Mouse (Mus musculus) heart, embryonic 12.5 days (tissue): ENCODE measurements around the gene Hist1h1c. TPM values are rescaled to one million over a fixed set of nuclear protein-coding genes. Genes with fewer than 3 reads are reported as not detected.

Experiments
- ATAC-seq: fragments of 200-750 bp; cut with Nextera tagmentation; 2 replicates; pipeline ENCODE4 v1.8.0; 2017; ENCODE audit warnings: moderate TSS enrichment, moderate library complexity; ENCODE audit not compliant: insufficient number of reproducible peaks, low FRiP score
- H3K27ac ChIP-seq: fragments of 300-500 bp; sonication (generic); 2 replicates; pipeline ENCODE4 v1.5.1; 2016; ENCODE audit warnings: mild to moderate bottlenecking, moderate library complexity; ENCODE audit not compliant: poor library complexity, severe bottlenecking
- H3K27me3 ChIP-seq: fragments of 300-500 bp; sonication (generic); replicated peaks from 2 replicates; pipeline ENCODE4 v1.6.1; 2016; ENCODE audit warnings: mild to moderate bottlenecking, moderate library complexity
- H3K36me3 ChIP-seq: fragments of 300-500 bp; sonication (generic); 2 replicates; pipeline ENCODE4 v1.6.1; 2016; ENCODE audit warnings: mild to moderate bottlenecking, moderate library complexity
- H3K4me1 ChIP-seq: fragments of 300-500 bp; sonication (generic); replicated peaks from 2 replicates; pipeline ENCODE4 v1.6.1; 2016; ENCODE audit warnings: mild to moderate bottlenecking
- H3K4me2 ChIP-seq: fragments of 300-500 bp; sonication (generic); 2 replicates; pipeline ENCODE4 v1.6.1; 2016; ENCODE audit warnings: mild to moderate bottlenecking, moderate library complexity
- H3K4me3 ChIP-seq: fragments of 300-500 bp; sonication (generic); 2 replicates; pipeline ENCODE4 v1.5.1; 2016; ENCODE audit warnings: mild to moderate bottlenecking
- H3K9ac ChIP-seq: fragments of 300-500 bp; sonication (generic); 2 replicates; pipeline ENCODE4 v1.6.1; 2016; ENCODE audit warnings: mild to moderate bottlenecking, moderate library complexity
- H3K9me3 ChIP-seq: fragments of 300-500 bp; sonication (generic); replicated peaks from 2 replicates; pipeline ENCODE4 v1.6.1; 2016; ENCODE audit warnings: mild to moderate bottlenecking, moderate library complexity
- WGBS: fragments of 180-500 bp; shearing (Covaris S2); methylation state at CpG from one replicate; pipeline ENCODE4 v1.1.7; 2016; 5-methylcytosine and 5-hydroxymethylcytosine counted together
- polyA plus RNA-seq: library from polyadenylated mRNA; unstranded; fragments of >200 nt; fragmentation: Nextera tagmentation; extraction: Ambion mirVana; gene quantifications from 2 replicates; pipeline ENCODE4 v1.2.1, GENCODE M21; 2016

Gene Hist1h1c
- polyA plus RNA-seq, 1 experiment from 2014 or later = 36.5 TPM

DNA sequence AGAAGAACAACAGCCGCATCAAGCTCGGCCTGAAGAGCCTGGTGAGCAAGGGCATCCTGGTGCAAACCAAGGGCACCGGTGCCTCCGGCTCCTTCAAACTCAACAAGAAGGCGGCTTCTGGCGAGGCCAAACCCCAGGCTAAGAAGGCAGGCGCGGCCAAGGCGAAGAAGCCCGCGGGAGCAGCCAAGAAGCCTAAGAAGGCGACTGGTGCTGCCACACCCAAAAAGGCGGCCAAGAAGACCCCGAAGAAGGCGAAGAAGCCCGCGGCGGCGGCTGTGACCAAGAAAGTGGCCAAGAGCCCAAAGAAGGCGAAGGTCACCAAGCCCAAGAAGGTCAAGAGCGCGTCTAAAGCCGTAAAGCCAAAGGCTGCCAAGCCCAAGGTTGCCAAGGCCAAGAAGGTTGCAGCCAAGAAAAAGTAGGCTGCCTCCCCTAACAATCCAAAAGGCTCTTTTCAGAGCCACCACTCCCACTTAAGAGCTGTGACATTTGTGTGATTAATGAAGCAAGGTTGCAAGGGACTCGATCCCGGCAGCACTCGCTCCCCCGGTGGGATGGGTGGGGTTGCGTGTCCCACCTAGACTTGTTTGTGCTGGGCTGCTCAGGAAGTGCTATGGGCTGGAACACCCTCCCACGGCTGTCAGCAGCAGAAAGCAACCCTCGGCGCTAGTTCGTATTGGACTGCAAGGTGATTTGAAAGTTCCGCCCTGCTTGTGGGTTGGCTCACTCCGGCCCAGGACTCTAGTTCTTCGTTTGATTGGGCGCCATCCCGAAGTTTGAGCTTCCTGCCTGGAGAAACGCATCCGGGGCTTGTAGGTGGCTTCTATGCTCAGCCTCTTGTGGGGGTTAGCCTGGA is 687 bp downstream of the Hist1h1c start:
- H3K27ac ChIP-seq = peak overlapping the region; percentile 100
- H3K36me3 ChIP-seq = no peaks in the 10 kb centered on the region
- WGBS = 0% methylated on average over 39 of the region's 39 CpGs
- H3K27me3 ChIP-seq = no peaks in the 10 kb centered on the region
- ATAC-seq = peak; percentile 86
- peak overlapping the region; percentile 96 for H3K9ac ChIP-seq
- H3K9me3 ChIP-seq = no peaks in the 10 kb centered on the region
- peaks cover 7% of the 10 kb centered on the region for H3K4me1 ChIP-seq
- H3K4me3 ChIP-seq = peak overlapping the region; percentile 68
- H3K4me2 ChIP-seq = peak overlapping the region; percentile 96

DNA sequence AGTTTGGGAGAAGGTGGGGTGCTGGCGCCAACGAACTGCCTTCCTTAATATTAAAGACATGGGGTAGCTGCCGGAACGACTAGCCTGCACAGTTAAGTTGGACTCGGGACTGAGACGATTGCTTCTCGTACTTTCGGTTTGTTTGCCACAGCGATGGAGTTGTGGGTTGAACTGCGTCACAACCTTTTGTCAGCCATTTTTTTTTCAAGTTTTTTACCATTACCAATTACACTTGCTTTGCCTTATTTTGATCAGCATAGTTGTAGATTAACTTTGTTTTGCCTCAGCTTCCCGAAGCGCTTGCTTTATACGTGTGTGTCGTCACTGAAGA is 1.3 kb downstream of the Hist1h1c start:
- Histone ChIP-seq H3K27me3 (no peaks in the 10 kb centered on the region), H3K36me3 (no peaks in the 10 kb centered on the region), H3K4me2 (peak overlapping the region; percentile 96), H3K9ac (peak overlapping the region; percentile 96), H3K4me3 (peak overlapping the region; percentile 68), H3K27ac (peak overlapping the region; percentile 100), H3K4me1 (peaks cover 7% of the 10 kb centered on the region), H3K9me3 (no peaks in the 10 kb centered on the region)
- no peak; the same call in 1 of the 2 replicates for ATAC-seq
- under 1% methylated on average over 14 of the region's 14 CpGs for WGBS

DNA sequence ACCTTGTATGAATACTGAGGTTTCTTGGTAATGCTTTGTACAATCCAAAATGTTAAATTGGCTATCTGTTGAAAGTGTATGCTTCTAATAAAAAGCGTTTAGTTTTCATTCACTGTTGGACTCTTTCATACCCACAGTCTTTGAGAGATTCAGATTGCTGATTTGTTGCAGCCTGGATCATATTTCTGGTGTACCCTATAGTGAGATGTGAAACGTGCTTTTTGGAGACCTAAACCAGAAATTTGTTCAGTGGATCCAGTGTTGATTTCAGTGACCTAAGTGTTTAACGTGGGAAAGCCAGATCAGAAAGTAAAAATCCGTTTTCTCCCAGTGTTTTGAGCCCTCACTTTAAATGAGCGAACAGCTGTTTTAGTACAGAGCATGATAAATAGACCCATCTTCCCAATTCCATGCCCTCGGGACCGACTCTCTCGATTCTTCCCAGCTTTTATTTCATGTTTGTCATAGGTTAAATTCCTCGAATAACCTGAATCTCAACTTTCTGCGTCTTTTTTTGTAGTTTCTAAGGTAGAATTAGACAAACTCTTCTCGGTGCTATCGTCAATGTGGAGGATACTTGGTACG is 1.7 kb downstream of the Hist1h1c start:
- 31% methylated on average over 13 of the region's 13 CpGs for WGBS
- Histone ChIP-seq H3K27ac (peak overlapping the region; percentile 100), H3K9ac (peak overlapping the region; percentile 96), H3K36me3 (no peaks in the 10 kb centered on the region), H3K27me3 (no peaks in the 10 kb centered on the region), H3K4me2 (peak overlapping the region; percentile 96), H3K4me3 (peak overlapping the region; percentile 68), H3K9me3 (no peaks in the 10 kb centered on the region), H3K4me1 (peaks cover 7% of the 10 kb centered on the region)
- no peak for ATAC-seq

DNA sequence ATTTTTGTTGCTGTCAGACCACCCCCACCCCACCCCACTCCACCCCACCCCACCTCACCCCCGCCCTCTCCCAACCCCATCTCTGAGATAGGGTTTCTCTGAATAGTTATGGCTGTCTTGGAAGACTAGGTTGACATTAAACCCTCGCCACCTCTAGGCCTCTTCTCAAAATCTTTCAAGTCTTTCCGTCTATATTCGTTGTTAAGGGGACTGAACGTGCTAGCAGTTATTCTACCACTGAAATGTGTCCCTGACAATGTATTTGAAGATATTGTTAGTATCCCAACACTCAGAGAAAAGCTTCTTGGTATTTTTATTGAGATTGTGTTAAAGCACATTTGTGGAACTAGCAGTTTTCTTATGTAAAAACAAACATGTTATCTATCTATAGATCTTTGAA is 2.3 kb downstream of the Hist1h1c start:
- 49% methylated on average over 5 of the region's 5 CpGs for WGBS
- 0 out of 2 replicates have a peak overlapping the region, but pooled peaks have one; percentile 4 for H3K4me3 ChIP-seq

DNA sequence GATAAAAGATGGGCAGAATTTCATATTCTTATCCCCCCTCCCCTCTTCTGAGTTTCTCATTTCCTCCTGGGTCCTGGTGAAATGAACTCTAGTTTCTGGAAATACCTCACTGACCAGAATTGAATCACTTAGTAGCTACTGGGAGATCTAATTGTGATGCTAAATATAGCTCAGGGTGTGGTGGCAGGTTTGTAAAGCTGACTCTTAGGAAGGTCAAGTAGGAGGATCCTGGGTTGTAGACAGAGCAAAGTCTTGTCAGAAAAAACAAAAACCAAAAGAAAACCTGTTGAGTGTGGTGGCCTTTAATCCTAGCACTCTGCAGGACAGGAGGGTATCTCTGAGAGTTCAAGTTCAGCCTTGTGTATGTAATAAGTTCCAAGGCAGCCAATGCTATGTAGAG is 3.4 kb downstream of the Hist1h1c start:
- Histone ChIP-seq H3K4me1 (peaks cover 8% of the 10 kb centered on the region), H3K36me3 (no peaks in the 10 kb centered on the region), H3K9ac (no peak overlapping the region), H3K9me3 (no peaks in the 10 kb centered on the region), H3K4me3 (no peak overlapping the region), H3K27ac (no peak overlapping the region), H3K27me3 (no peaks in the 10 kb centered on the region), H3K4me2 (no peak overlapping the region)
- no peak for ATAC-seq

More for the DNA sequence above, 2.3 kb downstream of the Hist1h1c start:
- peaks cover 7% of the 10 kb centered on the region for H3K4me1 ChIP-seq
- H3K4me2 ChIP-seq = peak overlapping the region; percentile 96
- no peaks in the 10 kb centered on the region for H3K27me3 ChIP-seq
- H3K9ac ChIP-seq = no peak overlapping the region
- peak overlapping the region; percentile 100; the same call in 1 of the 2 replicates for H3K27ac ChIP-seq
- no peaks in the 10 kb centered on the region for H3K9me3 ChIP-seq
- no peak for ATAC-seq
- no peaks in the 10 kb centered on the region for H3K36me3 ChIP-seq

DNA sequence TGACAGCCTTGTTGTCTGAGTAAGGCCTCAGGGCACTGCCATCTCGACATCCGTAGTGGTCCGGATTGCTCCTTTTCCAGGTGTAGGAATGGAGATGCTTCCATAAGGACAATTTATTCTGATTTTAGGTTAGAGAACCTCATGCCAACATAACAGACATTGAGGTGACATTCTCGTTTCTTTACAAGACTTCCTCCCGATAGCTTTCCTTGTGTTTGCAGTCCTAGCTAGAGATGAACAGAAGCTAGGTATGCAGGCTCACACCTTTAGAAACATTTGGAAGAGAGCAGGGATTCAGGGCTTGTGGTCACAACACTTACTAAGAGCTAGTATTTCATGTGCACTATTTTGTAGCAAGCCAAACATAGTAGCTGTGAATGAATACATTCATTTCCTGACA is 4.6 kb downstream of the Hist1h1c start:
- Histone ChIP-seq H3K36me3 (no peaks in the 10 kb centered on the region), H3K4me1 (peaks cover 12% of the 10 kb centered on the region), H3K27me3 (no peaks in the 10 kb centered on the region), H3K27ac (no peak overlapping the region), H3K4me2 (no peak overlapping the region), H3K9ac (no peak overlapping the region), H3K4me3 (no peak overlapping the region), H3K9me3 (no peaks in the 10 kb centered on the region)
- WGBS = 83% methylated on average over 5 of the region's 5 CpGs
- no peak for ATAC-seq

DNA sequence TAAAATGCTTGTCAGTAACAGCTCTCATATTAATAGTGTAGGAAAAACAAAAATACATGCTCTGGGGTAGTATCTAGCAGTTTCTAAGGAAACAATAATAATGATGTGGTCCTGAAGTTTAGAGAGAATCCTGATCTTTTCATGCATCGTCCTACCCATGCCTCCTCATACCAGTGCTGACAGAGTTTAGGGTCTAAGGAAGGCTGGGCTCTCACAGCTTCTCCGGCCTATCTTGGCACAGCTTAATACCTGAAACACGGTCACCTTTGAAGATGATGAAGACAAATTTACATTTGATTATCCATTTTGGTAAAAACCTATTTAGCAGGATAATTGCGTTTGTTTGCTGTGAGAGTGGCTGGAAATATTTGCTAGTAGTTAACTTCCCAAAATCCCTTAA is 5.4 kb downstream of the Hist1h1c start:
- H3K27ac ChIP-seq = no peak overlapping the region
- H3K4me3 ChIP-seq = no peak overlapping the region
- 35% methylated on average over 4 of the region's 4 CpGs for WGBS
- H3K36me3 ChIP-seq = no peaks in the 10 kb centered on the region
- H3K4me2 ChIP-seq = peak overlapping the region; percentile 69
- peaks cover 16% of the 10 kb centered on the region for H3K4me1 ChIP-seq
- no peaks in the 10 kb centered on the region for H3K9me3 ChIP-seq
- ATAC-seq = no peak
- H3K9ac ChIP-seq = no peak overlapping the region
- no peaks in the 10 kb centered on the region for H3K27me3 ChIP-seq

DNA sequence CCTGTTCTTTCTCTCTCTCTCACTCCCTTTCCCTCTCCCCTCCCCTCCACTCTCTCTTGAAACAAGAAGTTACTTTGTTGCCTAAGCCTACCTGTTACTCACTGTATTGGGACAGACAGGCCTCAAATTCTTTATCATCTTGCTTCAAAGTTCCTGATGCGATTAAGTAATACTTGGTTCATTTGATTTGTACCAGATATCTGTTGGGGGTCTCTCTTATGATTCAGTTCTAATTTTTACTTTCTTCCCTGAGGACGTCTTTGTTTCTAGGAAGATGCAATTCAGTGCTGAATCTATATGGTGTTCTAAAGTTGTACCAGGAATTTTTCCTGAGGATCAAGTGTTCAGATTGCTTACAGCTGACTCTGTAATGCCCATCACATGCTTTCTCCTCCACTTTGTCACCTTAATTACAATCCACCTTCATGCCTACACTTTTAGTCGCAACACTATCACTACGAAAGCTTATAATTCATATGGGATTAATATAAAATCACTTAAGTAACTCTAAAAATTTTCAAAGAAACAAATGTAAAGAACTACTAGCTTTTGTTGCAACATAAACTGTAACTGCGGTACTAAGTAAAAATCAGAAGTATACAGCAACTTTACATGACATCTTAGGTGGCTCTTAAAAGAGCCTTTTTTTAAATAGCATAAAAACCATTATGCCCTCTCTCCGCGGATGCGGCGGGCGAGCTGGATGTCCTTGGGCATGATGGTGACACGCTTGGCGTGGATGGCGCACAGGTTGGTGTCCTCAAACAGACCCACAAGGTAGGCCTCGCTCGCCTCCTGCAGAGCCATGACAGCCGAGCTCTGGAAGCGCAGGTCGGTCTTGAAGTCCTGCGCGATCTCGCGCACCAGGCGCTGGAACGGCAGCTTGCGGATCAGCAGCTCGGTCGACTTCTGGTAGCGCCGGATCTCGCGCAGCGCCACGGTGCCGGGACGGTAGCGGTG is 6.1 kb downstream of the Hist1h1c start:
- Histone ChIP-seq H3K36me3 (no peaks in the 10 kb centered on the region), H3K4me3 (peak overlapping the region; percentile 52), H3K4me2 (peak overlapping the region; percentile 69), H3K9ac (peak overlapping the region; percentile 70), H3K4me1 (peaks cover 16% of the 10 kb centered on the region), H3K27ac (peak overlapping the region; percentile 73; the same call in 1 of the 2 replicates), H3K27me3 (no peaks in the 10 kb centered on the region), H3K9me3 (no peaks in the 10 kb centered on the region)
- no peak for ATAC-seq
- 3% methylated on average over 18 of the region's 36 CpGs for WGBS

DNA sequence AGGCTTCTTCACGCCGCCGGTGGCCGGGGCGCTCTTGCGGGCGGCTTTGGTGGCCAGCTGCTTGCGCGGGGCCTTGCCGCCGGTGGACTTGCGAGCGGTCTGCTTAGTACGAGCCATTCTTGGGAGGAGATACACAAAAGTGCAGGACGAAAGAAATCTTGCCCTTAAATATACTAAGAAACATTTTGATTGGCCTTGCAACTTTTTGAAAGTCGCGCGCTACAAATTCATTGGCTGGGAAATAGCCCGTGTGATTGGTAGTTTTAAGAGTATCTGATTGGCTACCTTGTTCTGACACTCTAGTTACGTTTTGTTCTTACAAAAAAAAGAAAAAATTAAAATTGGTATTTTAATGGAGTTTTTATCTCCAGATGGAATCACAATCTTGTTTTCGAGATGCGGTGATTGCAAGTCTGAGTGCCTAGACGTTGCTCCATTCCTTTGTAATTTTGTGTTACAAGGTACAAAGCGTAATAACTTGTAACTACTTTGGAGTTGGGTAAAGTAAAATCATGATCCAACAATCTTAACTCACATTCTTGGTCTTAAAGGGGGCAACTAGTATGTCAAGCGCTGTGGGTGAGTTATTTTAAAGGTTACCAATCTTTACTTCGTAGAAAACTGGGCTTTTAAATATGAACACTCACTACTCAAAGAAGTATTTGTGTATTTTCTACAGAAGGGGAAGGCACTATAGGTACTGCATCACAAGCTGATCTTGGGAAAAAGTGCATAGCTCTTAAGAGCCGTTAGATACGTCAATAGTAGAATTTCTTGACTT is 7.0 kb downstream of the Hist1h1c start, which contains the start of gene Hist1h3c:
Hist1h3c (minus strand) TSS at position 222 of the 781 bp plus-strand sequence.
- ATAC-seq = peak; percentile 74
- Histone ChIP-seq H3K9me3 (no peaks in the 10 kb centered on the region), H3K9ac (peak within 1 kb of the TSS; percentile 75), H3K4me1 (peaks cover 16% of the 10 kb centered on the region), H3K4me2 (peak within 1 kb of the TSS; percentile 69), H3K27ac (peak within 1 kb of the TSS; percentile 100), H3K4me3 (peak within 1 kb of the TSS; percentile 52), H3K27me3 (no peaks in the 10 kb centered on the region), H3K36me3 (no peaks in the 10 kb centered on the region)
- WGBS = under 1% methylated on average over 28 of the region's 28 CpGs
